Mouse (Mus musculus) brain, embryonic 14.5 days (tissue): ENCODE measurements at regions not wholly inside any gene's neighbourhood (a gene's known extent, or its start where the extent isn't known, plus 50 kb on each side); places are given as distances from the start of the nearest gene placed in this dataset.
"Not testable (repeated sequence)": the region's sequence is repeated elsewhere in the genome, so short reads cannot be mapped to it uniquely, and the experiment has no call there.

Source experiments
- DNase-seq: peaks from one replicate; pipeline ENCODE4 v3.0.0-alpha.2; 2011; ENCODE audit warnings: low read depth
- CTCF ChIP-seq: fragments of 200-500 bp; IDR thresholded peaks from 2 replicates; pipeline ENCODE4 v1.5.1; 2012; ENCODE audit warnings: inconsistent platforms, mild to moderate bottlenecking, moderate library complexity, borderline replicate concordance; ENCODE audit not compliant: insufficient read depth, insufficient read length; ENCODE audit errors: extremely low read depth
- POLR2A ChIP-seq: fragments of 200-500 bp; IDR thresholded peaks from 2 replicates; pipeline ENCODE4 v1.6.1; 2012; ENCODE audit warnings: mild to moderate bottlenecking, inconsistent platforms, borderline replicate concordance; ENCODE audit not compliant: poor library complexity, insufficient read depth, insufficient read length, severe bottlenecking; ENCODE audit errors: extremely low read depth

GRCm38 (mm10) chr5:42884251-42884650 lies 348.7 kb upstream of the Cpeb2 start:
- TF ChIP-seq POLR2A (no peak), CTCF (no peak)
- DNase-seq = no peak

GRCm38 (mm10) chr5:42891890-42892289 lies 341.1 kb upstream of the Cpeb2 start:
- peak; percentile 82 for DNase-seq
- no peak for TF ChIP-seq POLR2A
- TF ChIP-seq CTCF = no peak

- peak; percentile 51 for DNase-seq
- TF ChIP-seq CTCF = no peak
- TF ChIP-seq POLR2A = no peak
Observed at GRCm38 (mm10) chr5:42906136-42906535, 326.8 kb upstream of the Cpeb2 start.

GRCm38 (mm10) chr5:42919328-42919727 lies 313.6 kb upstream of the Cpeb2 start:
- DNase-seq = peak; percentile 56
- TF ChIP-seq POLR2A = no peak
- TF ChIP-seq CTCF = no peak

- no peak for TF ChIP-seq POLR2A
- no peak for TF ChIP-seq CTCF
- DNase-seq = no peak
Observed at GRCm38 (mm10) chr5:42932106-42932505, 300.9 kb upstream of the Cpeb2 start.

- TF ChIP-seq POLR2A (no peak), CTCF (no peak)
- DNase-seq = peak; percentile 42
Observed at GRCm38 (mm10) chr5:42959296-42959862, 273.6 kb upstream of the Cpeb2 start.

- not testable (repeated sequence) for DNase-seq
Observed at GRCm38 (mm10) chr5:42966952-42967351, 266.0 kb upstream of the Cpeb2 start.

- no peak for DNase-seq
- TF ChIP-seq POLR2A = no peak
- no peak for TF ChIP-seq CTCF
Observed at GRCm38 (mm10) chr5:42969209-42969608, 263.8 kb upstream of the Cpeb2 start.

- no peak for DNase-seq
- TF ChIP-seq CTCF = no peak
- no peak for TF ChIP-seq POLR2A
Observed at GRCm38 (mm10) chr5:42969621-42970020, 263.3 kb upstream of the Cpeb2 start.

- no peak for TF ChIP-seq CTCF
- no peak for TF ChIP-seq POLR2A
Observed at GRCm38 (mm10) chr5:42977108-42977507, 255.9 kb upstream of the Cpeb2 start.

GRCm38 (mm10) chr5:42980946-42981650 lies 251.9 kb upstream of the Cpeb2 start:
- TF ChIP-seq POLR2A = no peak
- no peak for TF ChIP-seq CTCF
- DNase-seq = peak; percentile 38

More at GRCm38 (mm10) chr5:42977108-42977507, 255.9 kb upstream of the Cpeb2 start:
- DNase-seq = no peak

- no peak for TF ChIP-seq POLR2A
- TF ChIP-seq CTCF = no peak
- DNase-seq = no peak
Observed at GRCm38 (mm10) chr5:42986203-42986602, 246.8 kb upstream of the Cpeb2 start.
